ENCODE assay signal across 8 mouse cellular contexts in genomic region chrX:41614920-41615319, GRCm38 (mm10).
DNase-seq lines count a peak whose midpoint lies in the region; ATAC-seq and TF ChIP-seq lines count a peak whose summit lies in the region.

No protein-coding gene starts in this region.

- H3K27ac ChIP-seq in hindbrain, embryonic 11.5 days (ENCODE audit: low read depth, low read length): no peak overlapping the region
- H3K27ac ChIP-seq in hindbrain, embryonic 13.5 days: no peak overlapping the region
- no peak overlapping the region for H3K27ac ChIP-seq in forebrain, postnatal 0 days (ENCODE audit: low read depth, low read length)
- no peak overlapping the region for H3K27ac ChIP-seq in lung, embryonic 14.5 days (ENCODE audit: low read depth)

- POLR2A ChIA-PET in Patski (lab: Charles Lee): no interaction called here

- H3K27me3 ChIP-seq in hindbrain, embryonic 11.5 days (ENCODE audit: control insufficient read depth, insufficient read depth, low read length): no peaks in the 10 kb centered on the region
- H3K27me3 ChIP-seq in hindbrain, embryonic 13.5 days: no peaks in the 10 kb centered on the region
- peaks cover 68% of the 10 kb centered on the region for H3K27me3 ChIP-seq in Patski
- no peaks in the 10 kb centered on the region for H3K27me3 ChIP-seq in forebrain, postnatal 0 days (ENCODE audit: insufficient read depth, low read length)
- H3K27me3 ChIP-seq in lung, embryonic 14.5 days (ENCODE audit: insufficient read depth, low read length): no peaks in the 10 kb centered on the region

- in situ Hi-C loops in Patski (cut with MboI; ENCODE audit: low pct_unique_long_range_greater_than_20kb): no loop called here

- CTCF ChIA-PET in Patski (lab: Charles Lee): interaction anchor here (1.1 to 1.3 kb wide), 2 partner anchors 11 to 22 kb away, joined by 3 to 4 read pairs; no protein-coding TSS in a partner anchor

- peak; percentile 49 for DNase-seq in hindbrain, embryonic 11.5 days (ENCODE audit: low spot score)
- DNase-seq in A20 (ENCODE audit: low read depth, low spot score) (peak; percentile 24), Patski (ENCODE audit: low read depth, low spot score) (no peak), MN1 (ENCODE audit: low spot score) (no peak)
- peak; percentile 69 for DNase-seq in forebrain, postnatal 0 days
- peak; percentile 72 for DNase-seq in lung, embryonic 14.5 days
- DNase-seq in urinary bladder, postnatal 10 days (ENCODE audit: low spot score): no peak

- ATAC-seq in hindbrain, embryonic 11.5 days (ENCODE audit: low FRiP score): no peak
- no peak for ATAC-seq in hindbrain, embryonic 13.5 days (ENCODE audit: low FRiP score)
- ATAC-seq in Patski: no peak
- peak; percentile 62; the same call in 1 of the 2 replicates for ATAC-seq in forebrain, postnatal 0 days
- ATAC-seq in lung, embryonic 14.5 days (ENCODE audit: insufficient read depth): no peak

- no peaks in the 10 kb centered on the region for H3K36me3 ChIP-seq in hindbrain, embryonic 11.5 days (ENCODE audit: control insufficient read depth, insufficient read depth, low read length)
- H3K36me3 ChIP-seq in hindbrain, embryonic 13.5 days: no peaks in the 10 kb centered on the region
- H3K36me3 ChIP-seq in forebrain, postnatal 0 days (ENCODE audit: insufficient read depth): no peaks in the 10 kb centered on the region
- no peaks in the 10 kb centered on the region for H3K36me3 ChIP-seq in lung, embryonic 14.5 days (ENCODE audit: insufficient read depth)

- H3K4me2 ChIP-seq in hindbrain, embryonic 11.5 days (replicated peaks; ENCODE audit: low read depth, low read length): no peak overlapping the region
- no peak overlapping the region for H3K4me2 ChIP-seq in hindbrain, embryonic 13.5 days
- H3K4me2 ChIP-seq in forebrain, postnatal 0 days (ENCODE audit: low read depth): no peak overlapping the region
- no peak overlapping the region for H3K4me2 ChIP-seq in lung, embryonic 14.5 days

- no peaks in the 10 kb centered on the region for H3K9me3 ChIP-seq in hindbrain, embryonic 11.5 days (ENCODE audit: control insufficient read depth, low read length)
- H3K9me3 ChIP-seq in hindbrain, embryonic 13.5 days: no peaks in the 10 kb centered on the region
- H3K9me3 ChIP-seq in forebrain, postnatal 0 days (ENCODE audit: low read length): no peaks in the 10 kb centered on the region
- no peaks in the 10 kb centered on the region for H3K9me3 ChIP-seq in lung, embryonic 14.5 days (ENCODE audit: low read depth, low read length)

- no peak overlapping the region for H3K4me3 ChIP-seq in hindbrain, embryonic 11.5 days (ENCODE audit: low read depth, low read length)
- H3K4me3 ChIP-seq in hindbrain, embryonic 13.5 days: no peak overlapping the region
- no peak overlapping the region for H3K4me3 ChIP-seq in forebrain, postnatal 0 days (ENCODE audit: low read depth, low read length)
- H3K4me3 ChIP-seq in lung, embryonic 14.5 days (ENCODE audit: low read depth, low read length): no peak overlapping the region

- peak; percentile 67 for TF ChIP-seq CTCF in Patski (IDR thresholded peaks at IDR 0.05)
- peak; percentile 75 for TF ChIP-seq CTCF in forebrain, postnatal 0 days (IDR thresholded peaks at IDR 0.05; ENCODE audit: low read depth)
- TF ChIP-seq CTCF in lung, embryonic 14.5 days (IDR thresholded peaks at IDR 0.05; ENCODE audit: low read depth): peak; percentile 64

- no peak overlapping the region for H3K9ac ChIP-seq in hindbrain, embryonic 11.5 days (ENCODE audit: low read depth, low read length)
- H3K9ac ChIP-seq in hindbrain, embryonic 13.5 days: no peak overlapping the region
- no peak overlapping the region for H3K9ac ChIP-seq in forebrain, postnatal 0 days
- H3K9ac ChIP-seq in lung, embryonic 14.5 days: no peak overlapping the region

- H3K4me1 ChIP-seq in hindbrain, embryonic 11.5 days (replicated peaks; ENCODE audit: control insufficient read depth, insufficient read depth, low read length): no peaks in the 10 kb centered on the region
- no peaks in the 10 kb centered on the region for H3K4me1 ChIP-seq in hindbrain, embryonic 13.5 days (replicated peaks)
- H3K4me1 ChIP-seq in forebrain, postnatal 0 days (ENCODE audit: insufficient read depth): no peaks in the 10 kb centered on the region
- no peaks in the 10 kb centered on the region for H3K4me1 ChIP-seq in lung, embryonic 14.5 days (ENCODE audit: insufficient read depth)

- 52% methylated on average over 2 of the region's 2 CpGs for whole genome bisulfite sequencing in hindbrain, embryonic 11.5 days
- WGBS in hindbrain, embryonic 13.5 days: 36% methylated on average over 2 of the region's 2 CpGs
- WGBS in forebrain, postnatal 0 days: 37% methylated on average over 2 of the region's 2 CpGs
- WGBS in lung, embryonic 14.5 days: 19% methylated on average over 2 of the region's 2 CpGs

Comparison
In these comparisons a context has a peak if more than half of its experiments do, and no peak if none do; other contexts are left out.
1. DNase-seq: peak in hindbrain, embryonic 11.5 days (single experiment), A20 (single experiment), forebrain, postnatal 0 days (single experiment) and lung, embryonic 14.5 days (single experiment); none in Patski (single experiment), MN1 (single experiment) and urinary bladder, postnatal 10 days (single experiment).
2. Peak in every context shown above with its lines, with median percentiles within 50 percentile points of each other: CTCF ChIP-seq.